Mouse (Mus musculus) layer of hippocampus, postnatal 10 days (tissue): ENCODE measurements at regions not wholly inside any gene's neighbourhood (a gene's known extent, or its start where the extent isn't known, plus 50 kb on each side); places are given as distances from the start of the nearest gene placed in this dataset.

Experiments used
- DNase-seq, 2 experiments: peaks; one replicate each; pipeline ENCODE4 v3.0.0; 2021; ENCODE audit warnings: low spot score in 2 of 2

DNA sequence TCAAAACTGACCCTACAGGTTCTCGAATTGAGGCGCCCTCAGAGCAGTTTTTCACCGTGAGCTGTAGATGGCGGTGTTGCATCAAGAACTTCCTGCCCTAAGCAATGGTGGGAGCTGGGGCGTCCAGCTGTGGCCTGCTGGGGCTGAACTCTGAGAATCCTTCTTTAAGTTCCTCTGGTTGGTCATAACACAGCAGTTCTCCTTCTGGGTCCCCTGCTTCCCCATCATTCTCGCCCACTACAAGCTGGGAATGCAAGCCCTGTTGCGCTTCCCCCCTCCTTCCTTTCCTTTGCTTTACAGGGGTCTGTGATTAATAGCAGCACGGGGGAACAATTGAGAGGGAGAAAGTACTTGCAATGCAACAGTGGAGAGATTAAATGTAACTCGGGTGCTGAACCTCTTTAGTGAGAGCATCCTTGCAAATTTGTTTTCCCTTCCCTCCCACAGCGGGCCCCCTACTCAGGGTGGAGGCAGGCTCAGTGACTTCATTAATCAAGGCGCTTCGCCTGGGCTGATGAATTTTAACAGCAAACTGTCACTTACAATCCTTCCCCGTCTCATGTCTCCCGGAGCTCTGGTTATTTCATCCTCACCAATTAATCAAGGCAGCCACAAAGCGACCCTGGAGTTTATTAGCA, 794.3 kb upstream of the Api5 start:
- peak; percentile 74 to 79 for DNase-seq

DNA sequence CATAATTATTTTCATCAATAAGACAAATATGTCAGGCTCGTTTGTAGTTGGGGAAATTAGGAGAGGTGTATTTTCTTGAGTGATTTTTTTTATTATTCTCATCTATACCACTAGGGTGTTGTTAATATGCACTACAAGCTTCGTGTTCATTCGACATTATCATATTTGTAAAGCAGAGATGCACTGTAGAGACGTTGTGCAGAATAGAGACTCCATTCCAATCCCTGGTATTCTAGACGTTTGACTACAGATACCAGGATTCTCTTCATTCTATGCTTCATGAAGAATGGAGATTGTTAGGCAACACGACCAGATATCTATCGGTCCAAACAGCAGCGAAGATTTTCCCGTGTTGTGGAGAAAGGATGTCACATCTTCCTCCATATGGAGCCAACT, 793.8 kb upstream of the Api5 start:
- no peak for DNase-seq

DNA sequence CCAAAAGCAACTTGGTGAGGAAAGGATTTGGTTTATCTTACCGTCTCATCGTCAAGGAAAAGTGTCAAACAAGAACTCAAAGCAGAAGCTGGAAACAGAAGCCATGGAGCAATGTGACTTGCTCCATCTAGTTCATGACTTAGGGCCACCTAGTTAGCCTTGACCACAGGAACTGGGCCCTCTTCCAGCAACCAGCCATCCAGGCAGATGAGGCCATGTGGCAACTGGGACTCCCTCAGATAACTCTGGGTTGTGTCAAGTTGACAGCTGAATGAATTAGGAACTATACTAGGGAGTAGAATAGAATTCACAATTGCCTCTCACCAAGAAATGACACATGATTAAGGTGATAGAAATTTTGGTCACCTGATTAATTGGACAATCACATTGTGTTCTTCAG, 791.5 kb upstream of the Api5 start:
- no peak for DNase-seq

DNA sequence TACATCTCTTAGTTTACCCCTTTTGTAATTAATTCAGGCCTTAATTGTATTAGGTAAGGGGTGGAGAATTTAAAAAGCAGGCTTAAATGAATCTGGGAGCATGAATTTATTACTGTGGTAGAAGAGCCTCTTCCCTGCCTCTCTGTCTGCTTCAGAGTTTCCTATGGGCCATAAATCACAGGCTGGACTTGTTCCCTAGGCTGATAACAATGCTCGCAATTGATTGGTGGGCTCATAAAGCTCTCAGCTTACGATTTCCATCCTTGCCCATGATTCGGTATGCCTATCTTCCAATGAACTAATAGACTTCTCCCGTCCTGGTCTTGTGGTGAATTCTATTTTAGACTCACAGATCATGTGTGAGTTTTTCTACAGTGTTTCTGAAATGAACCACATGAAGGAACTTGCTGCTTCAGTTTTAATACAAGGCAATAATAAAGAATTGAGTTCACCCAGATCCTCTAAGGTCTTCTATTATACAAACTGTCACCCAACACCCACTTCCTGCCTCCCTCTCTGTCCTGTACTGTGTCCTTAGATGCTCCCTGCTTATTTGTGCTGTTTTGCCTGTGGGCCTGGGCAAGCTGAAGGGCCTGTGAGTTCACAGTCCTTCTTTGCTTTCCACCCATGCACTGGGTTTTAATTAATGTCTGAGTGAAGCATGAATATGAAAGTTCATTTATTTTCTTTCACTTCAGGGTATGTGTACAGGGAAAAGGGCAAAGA, 772.4 kb upstream of the Api5 start:
- DNase-seq: no peak
